Mouse (Mus musculus) hindbrain, embryonic 14.5 days (tissue): ENCODE data around the gene Pde8b. TPM values are rescaled to one million over a fixed set of nuclear protein-coding genes. Genes with fewer than 3 reads are reported as not detected.

ENCODE experiments used
- ATAC-seq: fragments of 200-750 bp; cut with Nextera tagmentation; 2 replicates; pipeline ENCODE4 v1.8.0; 2017; ENCODE audit warnings: moderate number of reproducible peaks, mild to moderate bottlenecking, moderate TSS enrichment, moderate library complexity; ENCODE audit not compliant: low FRiP score
- DNase-seq: peaks from one replicate; pipeline ENCODE4 v3.0.0-alpha.2; 2015; ENCODE audit warnings: low spot score
- H3K27ac ChIP-seq: fragments of 300-500 bp; sonication (generic); 2 replicates; pipeline ENCODE4 v1.5.1; 2014; ENCODE audit warnings: mild to moderate bottlenecking, moderate library complexity
- H3K27me3 ChIP-seq: fragments of 300-500 bp; sonication (generic); 2 replicates; pipeline ENCODE4 v1.6.1; 2014; ENCODE audit warnings: mild to moderate bottlenecking, low read length, mixed read lengths; ENCODE audit not compliant: control insufficient read depth, insufficient read depth
- H3K36me3 ChIP-seq: fragments of 300-500 bp; sonication (generic); replicated peaks from 2 replicates; pipeline ENCODE4 v1.6.1; 2014; ENCODE audit not compliant: control insufficient read depth, insufficient read depth
- H3K4me1 ChIP-seq: fragments of 300-500 bp; sonication (generic); replicated peaks from 2 replicates; pipeline ENCODE4 v1.6.1; 2014; ENCODE audit warnings: antibody characterized with exemption, low read length, mixed read lengths; ENCODE audit not compliant: control insufficient read depth, insufficient read depth
- H3K4me2 ChIP-seq: fragments of 300-500 bp; sonication (generic); replicated peaks from 2 replicates; pipeline ENCODE4 v1.6.1; 2014; ENCODE audit warnings: mild to moderate bottlenecking, moderate library complexity
- H3K4me3 ChIP-seq: fragments of 300-500 bp; sonication (generic); replicated peaks from 2 replicates; pipeline ENCODE4 v1.5.1; 2014; ENCODE audit warnings: mild to moderate bottlenecking, low read length
- H3K9ac ChIP-seq: fragments of 300-500 bp; sonication (generic); 2 replicates; pipeline ENCODE4 v1.6.1; 2014
- H3K9me3 ChIP-seq: fragments of 300-500 bp; sonication (generic); 2 replicates; pipeline ENCODE4 v1.6.1; 2016; ENCODE audit warnings: low read length; ENCODE audit not compliant: control insufficient read depth
- WGBS: fragments of 180-500 bp; shearing (Covaris S2); extraction: QIAGEN DNeasy Blood & Tissue Kit; methylation state at CpG from one replicate; pipeline ENCODE4 v1.1.7; 2014; 5-methylcytosine and 5-hydroxymethylcytosine counted together
- polyA plus RNA-seq: library from polyadenylated mRNA; unstranded; fragments of >200 nt; fragmentation: Nextera tagmentation; extraction: Ambion mirVana; gene quantifications from 2 replicates; pipeline ENCODE4 v1.2.1, GENCODE M21; 2014

Gene Pde8b
- polyA plus RNA-seq, 1 experiment from 2014 or later: 8.0 TPM

GRCm38 (mm10) chr13:95260391-95260790, 10.3 kb upstream of the Pde8b start:
- H3K9ac ChIP-seq: no peak overlapping the region
- WGBS: 78% methylated on average over 1 of the region's 1 CpGs

GRCm38 (mm10) chr13:95257083-95257482, 6.9 kb upstream of the Pde8b start:
- ATAC-seq (no peak), DNase-seq (no peak)
- H3K4me3 ChIP-seq: no peak overlapping the region
- H3K27ac ChIP-seq: no peak overlapping the region
- H3K4me2 ChIP-seq: no peak overlapping the region
- H3K27me3 ChIP-seq: no peaks in the 10 kb centered on the region
- no peaks in the 10 kb centered on the region for H3K9me3 ChIP-seq
- H3K9ac ChIP-seq: no peak overlapping the region
- WGBS: 91% methylated on average over 6 of the region's 6 CpGs
- no peaks in the 10 kb centered on the region for H3K4me1 ChIP-seq
- no peaks in the 10 kb centered on the region for H3K36me3 ChIP-seq

More at GRCm38 (mm10) chr13:95260391-95260790, 10.3 kb upstream of the Pde8b start:
- no peaks in the 10 kb centered on the region for H3K9me3 ChIP-seq
- H3K4me3 ChIP-seq: no peak overlapping the region
- H3K4me1 ChIP-seq: no peaks in the 10 kb centered on the region
- no peak overlapping the region for H3K4me2 ChIP-seq
- DNase-seq (no peak), ATAC-seq (no peak)
- H3K27ac ChIP-seq: no peak overlapping the region
- H3K36me3 ChIP-seq: no peaks in the 10 kb centered on the region
- no peaks in the 10 kb centered on the region for H3K27me3 ChIP-seq

DNA sequence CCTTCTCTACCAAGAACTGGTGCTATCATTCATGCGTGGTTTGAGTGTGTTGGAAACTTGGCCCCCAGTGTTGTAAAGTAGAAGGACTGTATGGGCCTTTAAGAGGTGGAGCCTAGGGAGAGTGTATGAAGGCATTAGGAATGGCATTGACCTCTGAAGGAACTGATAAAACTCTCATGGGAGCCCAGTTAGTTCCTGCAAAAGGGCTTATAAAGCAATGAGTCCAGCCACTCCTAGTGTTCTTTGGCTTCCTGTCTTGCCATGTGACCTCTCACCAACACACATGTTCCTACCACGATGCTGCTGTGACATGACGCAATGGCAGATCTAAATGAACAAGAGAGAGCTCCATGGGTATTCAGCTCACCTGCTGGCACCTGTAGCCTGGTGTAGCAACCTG, 4.9 kb upstream of the Pde8b start:
- Histone ChIP-seq H3K4me2 (no peak overlapping the region), H3K9me3 (no peaks in the 10 kb centered on the region), H3K9ac (no peak overlapping the region), H3K4me1 (0 out of 2 replicates have a peak, but pooled peaks cover 2% of the 10 kb centered on the region), H3K27me3 (0 out of 2 replicates have a peak, but pooled peaks cover 8% of the 10 kb centered on the region), H3K4me3 (no peak overlapping the region), H3K27ac (no peak overlapping the region), H3K36me3 (no peaks in the 10 kb centered on the region)
- DNase-seq (no peak), ATAC-seq (no peak)
- 94% methylated on average over 3 of the region's 3 CpGs for WGBS

GRCm38 (mm10) chr13:95243026-95243425, 7.1 kb downstream of the Pde8b start:
- WGBS: 82% methylated on average over 2 of the region's 2 CpGs
- Histone ChIP-seq H3K9ac (no peak overlapping the region), H3K27ac (no peak overlapping the region), H3K36me3 (no peaks in the 10 kb centered on the region), H3K4me2 (no peak overlapping the region), H3K4me1 (no peaks in the 10 kb centered on the region), H3K9me3 (no peaks in the 10 kb centered on the region), H3K27me3 (no peaks in the 10 kb centered on the region), H3K4me3 (no peak overlapping the region)
- ATAC-seq (no peak), DNase-seq (no peak)

GRCm38 (mm10) chr13:95237488-95237887, 12.6 kb downstream of the Pde8b start:
- 86% methylated on average over 2 of the region's 2 CpGs for whole genome bisulfite sequencing
- ATAC-seq: no peak

GRCm38 (mm10) chr13:95235261-95235660, 14.9 kb downstream of the Pde8b start:
- no peaks in the 10 kb centered on the region for H3K4me1 ChIP-seq
- H3K9me3 ChIP-seq: no peaks in the 10 kb centered on the region
- H3K4me2 ChIP-seq: no peak overlapping the region
- no peaks in the 10 kb centered on the region for H3K27me3 ChIP-seq
- DNase-seq (no peak), ATAC-seq (no peak)
- 82% methylated on average over 8 of the region's 8 CpGs for whole genome bisulfite sequencing
- no peak overlapping the region for H3K27ac ChIP-seq
- H3K9ac ChIP-seq: no peak overlapping the region
- H3K36me3 ChIP-seq: no peaks in the 10 kb centered on the region
- H3K4me3 ChIP-seq: no peak overlapping the region

More at GRCm38 (mm10) chr13:95237488-95237887, 12.6 kb downstream of the Pde8b start:
- DNase-seq: no peak
- Histone ChIP-seq H3K9ac (no peak overlapping the region), H3K27ac (no peak overlapping the region), H3K27me3 (no peaks in the 10 kb centered on the region), H3K4me1 (no peaks in the 10 kb centered on the region), H3K36me3 (no peaks in the 10 kb centered on the region), H3K9me3 (no peaks in the 10 kb centered on the region), H3K4me3 (no peak overlapping the region), H3K4me2 (no peak overlapping the region)

DNA sequence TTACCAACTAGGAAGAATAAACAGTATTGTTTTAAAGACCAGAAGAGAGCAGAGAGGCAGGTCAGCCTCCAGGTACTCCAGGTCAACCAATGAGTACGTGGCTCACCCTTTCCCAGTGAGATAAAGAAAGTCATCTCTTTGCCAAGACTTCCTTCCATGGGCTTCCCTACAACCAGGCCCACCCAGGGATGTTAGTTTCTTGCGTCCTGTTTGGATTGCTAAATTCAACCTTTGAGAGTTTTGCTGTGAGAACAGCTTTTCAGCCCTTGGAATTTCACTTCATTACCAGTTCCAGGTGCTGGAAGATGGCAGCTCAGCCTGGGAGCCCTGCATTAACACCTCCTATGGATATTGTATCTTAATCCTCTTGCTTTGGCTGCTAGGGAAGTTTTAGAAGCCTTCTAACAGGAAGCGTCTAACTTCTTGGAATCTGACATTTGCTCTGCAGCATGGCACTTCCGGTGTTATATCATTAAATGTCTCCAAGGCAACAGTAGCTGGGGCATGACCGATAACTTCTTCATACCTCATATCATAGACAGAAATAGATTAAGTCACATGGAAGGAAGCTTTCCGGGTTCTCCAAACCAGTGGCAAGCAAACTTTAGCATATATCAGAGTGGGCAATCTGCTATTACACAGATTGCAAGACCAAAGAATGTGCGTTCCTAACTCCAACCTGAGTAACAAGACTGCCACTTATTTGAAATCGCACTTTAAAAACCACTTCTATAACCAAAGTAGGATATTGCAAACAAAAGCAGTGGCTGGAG, 18.6 kb downstream of the Pde8b start:
- WGBS: 84% methylated on average over 8 of the region's 8 CpGs
- no peak overlapping the region for H3K4me2 ChIP-seq
- H3K4me3 ChIP-seq: no peak overlapping the region
- H3K27me3 ChIP-seq: no peaks in the 10 kb centered on the region
- H3K9me3 ChIP-seq: no peaks in the 10 kb centered on the region
- no peaks in the 10 kb centered on the region for H3K4me1 ChIP-seq
- no peak overlapping the region for H3K27ac ChIP-seq
- no peak for ATAC-seq
- no peak overlapping the region for H3K9ac ChIP-seq
- H3K36me3 ChIP-seq: no peaks in the 10 kb centered on the region
- no peak for DNase-seq

GRCm38 (mm10) chr13:95230326-95230725, 19.8 kb downstream of the Pde8b start:
- no peak for ATAC-seq
- no peaks in the 10 kb centered on the region for H3K9me3 ChIP-seq
- H3K4me1 ChIP-seq: no peaks in the 10 kb centered on the region
- no peak overlapping the region for H3K27ac ChIP-seq
- no peak overlapping the region for H3K4me3 ChIP-seq
- no peak overlapping the region for H3K4me2 ChIP-seq
- no peaks in the 10 kb centered on the region for H3K27me3 ChIP-seq
- no peak overlapping the region for H3K9ac ChIP-seq
- no peaks in the 10 kb centered on the region for H3K36me3 ChIP-seq
- WGBS: 78% methylated on average over 1 of the region's 1 CpGs
- no peak for DNase-seq

GRCm38 (mm10) chr13:95224491-95224890, 25.6 kb downstream of the Pde8b start:
- Histone ChIP-seq H3K9ac (no peak overlapping the region), H3K36me3 (no peaks in the 10 kb centered on the region), H3K4me3 (no peak overlapping the region), H3K4me1 (peaks cover 11% of the 10 kb centered on the region; the same call in 1 of the 2 replicates), H3K27ac (no peak overlapping the region), H3K9me3 (no peaks in the 10 kb centered on the region), H3K27me3 (peaks cover 17% of the 10 kb centered on the region), H3K4me2 (no peak overlapping the region)
- ATAC-seq: no peak
- 90% methylated on average over 2 of the region's 2 CpGs for WGBS
- no peak for DNase-seq
